Mouse (Mus musculus) cerebellum, adult 9-10 months (tissue): ENCODE measurements around the gene Aif1.

Experiments used
- DNase-seq: peaks from one replicate; pipeline ENCODE4 v3.0.0; 2022

Aif1 gene

DNA sequence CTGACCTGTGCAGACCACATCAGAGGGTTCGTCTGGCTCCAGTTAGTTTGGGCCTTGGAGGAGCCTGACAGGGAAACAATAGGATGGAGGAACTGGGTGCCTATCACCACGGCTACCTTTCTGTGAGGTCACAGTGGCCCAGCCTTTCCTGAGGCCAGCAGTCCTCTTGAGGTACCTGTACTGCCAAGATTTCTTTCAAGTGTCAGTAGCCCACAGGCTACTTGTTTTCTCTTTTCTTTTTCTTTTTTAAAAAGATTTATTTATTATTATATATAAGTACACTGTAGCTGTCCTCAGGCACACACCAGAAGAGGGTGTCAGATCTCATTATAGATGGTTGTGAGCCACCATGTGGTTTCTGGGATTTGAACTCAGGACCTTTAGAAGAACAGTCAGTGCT is at the start of gene Aif1:
Gene Aif1, minus strand, starts transcription at position 101 of the 400 bp plus-strand sequence.
- no peak for DNase-seq

GRCm38 (mm10) chr17:35225456-35225855 is 49.6 kb upstream of the Aif1 start:
- DNase-seq = no peak

- no peak for DNase-seq
Observed at GRCm38 (mm10) chr17:35224641-35225040, 48.8 kb upstream of the Aif1 start.

DNA sequence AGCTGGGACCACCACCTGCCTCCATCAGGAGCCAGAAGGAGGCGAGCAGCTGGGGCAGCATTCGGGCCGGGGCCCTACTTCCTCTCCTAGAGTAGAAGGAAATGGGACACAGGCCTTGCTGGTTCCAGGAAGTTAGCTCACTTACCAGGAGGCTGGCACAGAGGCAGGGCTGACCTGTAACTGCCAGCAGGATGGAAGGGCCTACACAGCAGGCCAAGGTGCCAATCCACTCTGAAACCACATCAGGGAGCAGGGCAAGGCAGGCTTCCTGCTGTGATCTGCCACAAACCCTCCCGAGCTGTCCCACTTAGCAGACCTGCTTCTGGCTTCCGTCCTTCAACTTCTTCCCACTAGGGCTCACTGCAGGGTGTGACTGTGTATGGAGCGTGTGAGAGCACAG is 46.4 kb upstream of the Aif1 start:
- DNase-seq = no peak

GRCm38 (mm10) chr17:35220156-35220952 is 44.5 kb upstream of the Aif1 start, which contains the start of gene Gm16181:
Gene Gm16181, plus strand, starts transcription at chr17:35220834.
- DNase-seq = no peak

- DNase-seq = peak; percentile 28
Observed at GRCm38 (mm10) chr17:35219601-35220041, 43.8 kb upstream of the Aif1 start.

DNA sequence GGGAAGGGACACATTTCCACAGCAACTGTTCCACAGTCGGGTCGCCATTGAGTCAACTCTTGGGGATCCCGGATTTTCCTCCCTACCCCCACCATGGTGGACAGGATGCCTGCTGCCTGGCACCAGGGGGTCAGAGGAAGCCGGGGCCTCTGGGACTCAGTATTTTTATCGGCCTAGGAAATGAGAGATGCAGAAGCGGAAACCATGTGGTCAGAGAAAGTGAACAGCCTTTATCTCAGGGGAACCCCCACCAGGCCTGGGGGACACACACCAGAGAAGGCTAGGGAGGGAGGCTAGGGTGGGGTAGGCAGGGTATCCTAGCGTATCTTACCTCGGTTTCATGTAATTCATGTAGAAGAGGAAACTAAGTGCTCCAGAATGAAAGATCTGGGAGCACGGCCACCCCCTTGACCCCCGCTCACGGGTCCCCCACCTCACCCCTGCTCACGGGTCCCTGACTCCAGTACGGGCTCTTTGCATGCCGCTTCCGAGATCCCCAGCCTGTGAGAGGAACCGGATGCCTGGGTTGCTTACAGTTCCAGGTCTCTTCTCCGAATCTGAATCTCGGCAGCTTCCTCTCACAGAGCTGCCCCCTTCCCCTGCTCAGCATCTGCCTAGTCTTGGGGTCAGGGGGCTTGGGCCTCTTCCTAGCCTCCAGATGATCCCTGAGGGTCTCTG is 42.8 kb upstream of the Aif1 start:
- DNase-seq = no peak

GRCm38 (mm10) chr17:35213071-35213470 is 37.2 kb upstream of the Aif1 start:
- no peak for DNase-seq

GRCm38 (mm10) chr17:35210593-35210992 is 34.7 kb upstream of the Aif1 start:
- DNase-seq = no peak

GRCm38 (mm10) chr17:35209785-35210535 is 34.1 kb upstream of the Aif1 start:
- no peak for DNase-seq

DNA sequence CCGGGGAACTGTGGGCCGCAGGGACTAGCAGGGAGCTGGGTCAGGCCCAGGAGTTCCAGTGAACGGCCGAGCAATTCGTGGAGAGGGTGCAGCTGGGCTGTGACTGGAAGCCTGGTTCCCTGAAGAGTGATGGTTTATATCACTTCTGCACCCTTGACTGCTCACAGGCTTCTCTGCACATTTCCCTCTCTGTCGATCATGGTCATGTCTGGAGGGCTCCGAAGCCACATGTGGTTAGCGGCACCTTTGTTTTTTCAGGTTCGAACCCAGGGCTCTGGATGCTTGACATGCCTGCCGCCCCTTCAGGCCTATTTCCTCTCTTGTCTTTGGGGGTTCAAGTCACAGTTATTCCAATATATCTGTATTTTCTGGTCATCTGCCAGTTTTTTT is 29.5 kb upstream of the Aif1 start:
- no peak for DNase-seq

DNA sequence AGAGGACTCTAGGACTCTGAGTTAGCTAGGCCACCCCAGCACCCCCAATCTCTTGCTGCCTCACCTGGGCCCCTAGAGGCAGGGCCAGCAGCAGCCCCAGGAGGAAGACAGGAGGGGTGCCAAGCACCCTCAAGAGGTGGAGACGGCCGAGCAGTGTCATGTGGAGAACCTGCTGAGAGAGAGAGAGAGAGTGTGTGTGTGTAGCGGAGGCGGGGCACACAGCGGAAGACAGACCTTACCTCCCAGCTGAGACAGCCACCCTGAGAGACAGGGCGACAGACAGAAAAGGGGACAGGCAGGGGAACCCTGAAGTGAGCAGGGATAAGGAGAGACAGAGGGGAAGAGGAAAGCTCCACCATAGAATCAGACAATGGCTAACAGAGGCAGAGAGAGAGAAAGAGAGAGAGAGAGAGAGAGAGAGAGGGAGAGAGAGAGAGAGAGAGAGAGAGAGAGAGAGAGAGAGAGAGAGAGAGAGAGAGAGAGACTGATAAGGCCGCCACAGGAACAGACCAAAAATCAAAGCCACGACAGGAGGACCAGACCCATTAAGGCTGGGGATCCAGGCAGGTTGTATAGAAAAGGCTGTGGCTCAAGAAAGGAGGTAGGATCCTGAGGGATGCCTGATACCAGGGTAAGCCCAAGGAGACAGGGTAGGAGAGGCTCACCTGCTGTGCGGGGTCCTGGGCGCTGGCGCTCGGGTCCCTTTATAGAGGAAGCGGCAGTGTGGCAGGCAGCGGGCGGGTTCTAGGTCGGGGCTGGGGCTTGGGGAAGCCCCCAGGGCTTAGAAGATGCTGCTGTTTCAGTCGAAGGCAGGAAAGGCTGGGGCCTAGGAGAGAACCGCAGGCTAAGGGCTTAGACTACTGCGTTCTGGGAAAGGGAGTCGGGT is 28.9 kb upstream of the Aif1 start, which contains the start of gene Lta:
Gene Lta, minus strand, starts transcription at position 858 of the 886 bp plus-strand sequence.
- no peak for DNase-seq

DNA sequence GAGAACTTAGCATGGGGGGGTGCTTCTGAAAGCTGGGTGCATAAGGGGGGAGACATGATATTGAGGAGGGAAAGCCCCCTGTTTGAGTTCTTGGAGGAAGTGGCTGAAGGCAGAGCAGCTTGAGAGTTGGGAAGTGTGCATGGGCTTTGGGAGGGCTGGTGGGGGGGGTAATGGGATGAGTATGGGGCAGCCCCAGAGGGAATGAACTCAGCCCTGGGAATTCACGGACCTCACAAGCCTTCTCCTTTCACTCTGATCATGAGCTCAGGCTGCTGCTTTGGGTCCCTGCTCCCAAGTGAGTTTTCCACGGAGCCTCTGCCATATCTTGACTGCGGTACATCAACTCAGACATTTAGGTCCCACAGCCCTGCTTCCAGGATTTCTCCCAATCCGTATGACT is 26.6 kb upstream of the Aif1 start:
- DNase-seq = no peak

GRCm38 (mm10) chr17:35201787-35202186 is 25.9 kb upstream of the Aif1 start, which contains the start of gene Tnf:
Gene Tnf, minus strand, starts transcription at chr17:35202007.
- no peak for DNase-seq

- DNase-seq = no peak
Observed at GRCm38 (mm10) chr17:35201128-35201527, 25.3 kb upstream of the Aif1 start.

- no peak for DNase-seq
Observed at GRCm38 (mm10) chr17:35200398-35200797, 24.5 kb upstream of the Aif1 start.

DNA sequence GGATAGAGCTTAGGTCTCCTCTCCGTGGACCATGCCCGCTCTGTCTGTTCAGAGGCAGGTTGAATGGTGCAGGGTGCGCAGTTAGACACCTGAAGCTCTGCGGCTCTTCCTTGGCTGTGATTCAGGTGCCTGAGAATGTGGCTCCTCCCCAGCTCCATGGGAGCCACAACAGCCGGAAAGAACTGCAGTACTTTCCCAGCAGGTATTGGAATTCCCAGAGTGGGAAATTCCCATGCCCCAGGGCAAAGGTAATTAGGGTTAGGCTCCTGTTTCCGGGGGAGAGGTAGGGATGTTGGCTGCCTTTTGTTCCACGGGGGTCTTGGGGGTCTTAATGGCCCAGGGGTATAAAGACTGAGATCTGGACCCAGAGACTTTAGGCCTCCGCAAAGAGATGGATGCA is 23.1 kb upstream of the Aif1 start:
- DNase-seq = no peak

GRCm38 (mm10) chr17:35198029-35198428 is 22.2 kb upstream of the Aif1 start:
- no peak for DNase-seq

GRCm38 (mm10) chr17:35197126-35197525 is 21.3 kb upstream of the Aif1 start:
- DNase-seq = no peak

GRCm38 (mm10) chr17:35196321-35196641 is 20.4 kb upstream of the Aif1 start:
- DNase-seq = no peak

DNA sequence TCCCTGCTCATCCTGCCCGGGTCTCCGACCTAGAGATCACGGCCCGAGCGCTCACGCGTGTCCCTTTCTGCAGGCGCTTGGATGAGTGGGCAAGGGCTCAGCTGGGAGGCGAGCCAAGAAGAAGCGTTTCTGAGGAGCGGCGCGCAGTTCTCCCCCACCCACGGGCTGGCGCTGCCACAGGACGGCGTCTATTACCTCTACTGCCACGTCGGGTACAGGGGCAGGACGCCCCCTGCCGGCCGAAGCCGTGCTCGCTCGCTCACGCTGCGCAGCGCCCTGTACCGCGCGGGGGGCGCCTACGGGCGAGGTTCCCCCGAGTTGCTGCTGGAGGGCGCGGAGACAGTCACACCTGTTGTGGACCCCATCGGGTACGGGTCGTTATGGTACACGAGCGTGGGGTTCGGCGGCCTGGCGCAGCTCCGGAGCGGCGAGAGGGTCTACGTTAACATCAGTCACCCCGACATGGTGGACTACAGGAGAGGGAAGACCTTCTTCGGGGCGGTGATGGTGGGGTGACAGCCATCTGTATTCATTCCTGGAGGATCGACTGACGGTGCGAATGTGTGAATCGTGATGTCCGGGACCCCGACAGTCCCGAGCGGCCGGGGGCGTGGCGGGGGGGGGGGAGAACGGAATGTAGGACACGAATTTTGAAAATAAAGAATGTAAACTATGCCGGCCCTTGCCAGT is 19.9 kb upstream of the Aif1 start:
- no peak for DNase-seq
